Mouse (Mus musculus) MEL (cell line): ENCODE measurements around the gene Trpd52l3. TPM values are rescaled to one million over a fixed set of nuclear protein-coding genes. Genes with fewer than 3 reads are reported as not detected.
A peak's percentile ranks its signal among the peaks of the same experiment; 100 is the strongest.

Source experiments
- DNase-seq: peaks from one replicate; pipeline ENCODE4 v3.0.0; 2011; ENCODE audit warnings: low read depth, low spot score
- H3K27ac ChIP-seq: 2 replicates; pipeline ENCODE4 v1.5.1; 2012; ENCODE audit warnings: low read depth, mild to moderate bottlenecking, control low read depth, low read length, moderate library complexity; ENCODE audit not compliant: control insufficient read depth
- H3K27me3 ChIP-seq, 2 experiments: fragments of 150-350 bp in 1 of 2; sonication (generic) in 1 of 2; 2 replicates each; pipeline ENCODE4 v1.6.1; 2012; ENCODE audit warnings: low read length in 2 of 2, mild to moderate bottlenecking in 2 of 2, improper control_type of control experiment in 1 of 2, moderate library complexity in 1 of 2; ENCODE audit not compliant: insufficient read depth in 2 of 2, control insufficient read depth in 1 of 2
- H3K36me3 ChIP-seq, 2 experiments: 2 replicates each; pipeline ENCODE4 v1.6.1; 2012 to 2014; ENCODE audit warnings: low read length in 2 of 2, improper control_type of control experiment in 1 of 2, inconsistent platforms in 1 of 2, mild to moderate bottlenecking in 1 of 2; ENCODE audit not compliant: insufficient read depth in 2 of 2, control insufficient read depth in 1 of 2
- H3K4me1 ChIP-seq, 2 experiments: fragments of 150-350 bp in 1 of 2; sonication (generic) in 1 of 2; 2 replicates each; pipeline ENCODE4 v1.6.1; 2012; ENCODE audit warnings: low read length in 2 of 2, improper control_type of control experiment in 1 of 2, mild to moderate bottlenecking in 1 of 2; ENCODE audit not compliant: insufficient read depth in 2 of 2, control insufficient read depth in 1 of 2
- H3K4me3 ChIP-seq, 2 experiments: fragments of 150-350 bp in 1 of 2; sonication (generic) in 1 of 2; 2 replicates each; pipeline ENCODE4 v1.5.1; 2012; ENCODE audit warnings: low read depth in 2 of 2, low read length in 2 of 2, mild to moderate bottlenecking in 2 of 2, moderate library complexity in 2 of 2, control low read depth in 1 of 2, improper control_type of control experiment in 1 of 2; ENCODE audit not compliant: control insufficient read depth in 1 of 2, insufficient read depth in 1 of 2
- H3K79me2 ChIP-seq: 2 replicates; pipeline ENCODE4 v1.6.1; 2012; ENCODE audit warnings: mild to moderate bottlenecking, low read length, moderate library complexity; ENCODE audit not compliant: control insufficient read depth, poor library complexity, insufficient read depth
- H3K9ac ChIP-seq: 2 replicates; pipeline ENCODE4 v1.6.1; 2012; ENCODE audit warnings: low read depth, mild to moderate bottlenecking, control low read depth, low read length, moderate library complexity; ENCODE audit not compliant: control insufficient read depth, poor library complexity, severe bottlenecking
- H3K9me3 ChIP-seq: fragments of 150-350 bp; sonication (generic); replicated peaks from 2 replicates; pipeline ENCODE4 v1.6.1; 2012; ENCODE audit warnings: mild to moderate bottlenecking, low read length, improper control_type of control experiment, moderate library complexity; ENCODE audit not compliant: insufficient read depth
- CHD1 ChIP-seq: IDR thresholded peaks from 2 replicates; pipeline ENCODE4 v1.6.1; 2012; ENCODE audit warnings: low read depth, mild to moderate bottlenecking, inconsistent platforms, low read length, improper control_type of control experiment
- ETS1 ChIP-seq: IDR thresholded peaks from 2 replicates; pipeline ENCODE4 v1.6.1; 2012; ENCODE audit warnings: low read depth, mild to moderate bottlenecking, inconsistent platforms, low read length, improper control_type of control experiment, moderate library complexity
- GATA1 ChIP-seq: IDR thresholded peaks from 2 replicates; pipeline ENCODE4 v1.6.1; 2011; ENCODE audit warnings: low read depth, low read length, improper control_type of control experiment
- MAFK ChIP-seq: IDR thresholded peaks from 2 replicates; pipeline ENCODE4 v1.6.1; 2011; ENCODE audit warnings: low read depth, mild to moderate bottlenecking, low read length, improper control_type of control experiment, borderline replicate concordance
- MAX ChIP-seq: IDR thresholded peaks from 2 replicates; pipeline ENCODE4 v1.6.1; 2011; ENCODE audit warnings: low read length, improper control_type of control experiment
- MEF2A ChIP-seq: IDR thresholded peaks from 2 replicates; pipeline ENCODE4 v1.6.1; 2014; ENCODE audit warnings: low read depth, mild to moderate bottlenecking, inconsistent platforms, low read length, improper control_type of control experiment; ENCODE audit not compliant: poor library complexity, insufficient replicate concordance, severe bottlenecking; ENCODE audit errors: extremely low read depth
- MYC ChIP-seq: IDR thresholded peaks from 2 replicates; pipeline ENCODE4 v1.6.1; 2011; ENCODE audit warnings: low read depth, mild to moderate bottlenecking, low read length, improper control_type of control experiment, moderate library complexity
- RCOR1 ChIP-seq: IDR thresholded peaks from 2 replicates; pipeline ENCODE4 v1.6.1; 2012; ENCODE audit warnings: low read depth, mild to moderate bottlenecking, inconsistent platforms, low read length, improper control_type of control experiment
- SIN3A ChIP-seq: IDR thresholded peaks from 2 replicates; pipeline ENCODE4 v1.6.1; 2012; ENCODE audit warnings: low read length, improper control_type of control experiment, inconsistent platforms
- UBTF ChIP-seq: IDR thresholded peaks from 2 replicates; pipeline ENCODE4 v1.6.1; 2012; ENCODE audit warnings: low read depth, mild to moderate bottlenecking, inconsistent platforms, low read length, improper control_type of control experiment, moderate library complexity, borderline replicate concordance; ENCODE audit not compliant: insufficient read depth
- USF1 ChIP-seq: IDR thresholded peaks from 2 replicates; pipeline ENCODE4 v1.6.1; 2014; ENCODE audit warnings: low read depth, mild to moderate bottlenecking, inconsistent platforms, low read length, improper control_type of control experiment, moderate library complexity
- ZKSCAN1 ChIP-seq: IDR thresholded peaks from 2 replicates; pipeline ENCODE4 v1.6.1; 2012; ENCODE audit warnings: low read depth, mild to moderate bottlenecking, inconsistent platforms, low read length, improper control_type of control experiment, moderate library complexity
- ZMIZ1 ChIP-seq: IDR thresholded peaks from 2 replicates; pipeline ENCODE4 v1.6.1; 2012; ENCODE audit warnings: low read depth, mild to moderate bottlenecking, inconsistent platforms, low read length, improper control_type of control experiment, moderate library complexity
- ZNF384 ChIP-seq: IDR thresholded peaks from 2 replicates; pipeline ENCODE4 v1.6.1; 2012; ENCODE audit warnings: low read depth, mild to moderate bottlenecking, inconsistent platforms, low read length, improper control_type of control experiment
- polyA plus RNA-seq, 2 experiments: library from polyadenylated mRNA; stranded (reverse) in 1 of 2; unstranded in 1 of 2; fragments of >175 nt in 1 of 2; fragments of >200 nt in 1 of 2; gene quantifications; 2 replicates each; pipeline versions ENCODE4 v1.2.1 to v1.2.4; 2012; ENCODE audit warnings: low replicate concordance in 2 of 2, low read depth in 1 of 2; ENCODE audit not compliant: insufficient read length in 2 of 2, insufficient read depth in 1 of 2, missing spikeins in 1 of 2
- total RNA-seq: library from RNA; depleted of rRNA; stranded (reverse); fragments of 300-350 nt; gene quantifications from 2 replicates; pipeline ENCODE4 v1.2.3, GENCODE M21; 2012

Gene Trpd52l3
- total and polyA plus RNA-seq, 3 experiments, result not detected

DNA sequence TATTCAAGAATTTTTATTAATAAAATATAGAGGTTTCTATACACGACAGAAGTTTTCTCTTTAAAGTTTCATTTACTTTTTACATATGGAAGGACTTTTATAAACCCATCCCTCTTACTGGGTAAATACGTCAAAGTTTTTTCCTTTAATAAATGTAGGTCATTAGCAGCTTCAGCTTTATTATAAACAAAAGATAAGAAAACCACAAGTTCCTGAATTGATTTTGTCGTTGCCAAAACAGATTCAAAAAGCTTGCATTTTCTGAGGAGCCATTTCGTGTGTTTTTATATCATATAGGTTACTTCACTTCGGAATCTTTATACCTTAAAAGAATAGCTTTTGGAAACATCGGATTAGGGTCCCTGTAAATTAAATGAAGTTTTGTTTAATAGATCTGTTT, 2.0 kb upstream of the Trpd52l3 start:
- no peak for TF ChIP-seq CHD1
- TF ChIP-seq MAX, result no peak
- TF ChIP-seq MAFK, result peak; percentile 31; the same call in 1 of the 2 replicates
- TF ChIP-seq GATA1, result peak; percentile 62; the same call in 1 of the 2 replicates
- TF ChIP-seq RCOR1, result peak; percentile 99
- H3K27ac ChIP-seq, result no peak overlapping the region
- H3K9me3 ChIP-seq, result no peaks in the 10 kb centered on the region
- H3K9ac ChIP-seq, result no peak overlapping the region
- DNase-seq, result no peak
- no peaks in the 10 kb centered on the region for H3K79me2 ChIP-seq
- no peaks in the 10 kb centered on the region for H3K4me1 ChIP-seq
- H3K27me3 ChIP-seq, result peaks cover 1 to 2% of the 10 kb centered on the region in 2 experiments; a peak in 1 of 4 replicates
- no peaks in the 10 kb centered on the region for H3K36me3 ChIP-seq
- no peak overlapping the region for H3K4me3 ChIP-seq

DNA sequence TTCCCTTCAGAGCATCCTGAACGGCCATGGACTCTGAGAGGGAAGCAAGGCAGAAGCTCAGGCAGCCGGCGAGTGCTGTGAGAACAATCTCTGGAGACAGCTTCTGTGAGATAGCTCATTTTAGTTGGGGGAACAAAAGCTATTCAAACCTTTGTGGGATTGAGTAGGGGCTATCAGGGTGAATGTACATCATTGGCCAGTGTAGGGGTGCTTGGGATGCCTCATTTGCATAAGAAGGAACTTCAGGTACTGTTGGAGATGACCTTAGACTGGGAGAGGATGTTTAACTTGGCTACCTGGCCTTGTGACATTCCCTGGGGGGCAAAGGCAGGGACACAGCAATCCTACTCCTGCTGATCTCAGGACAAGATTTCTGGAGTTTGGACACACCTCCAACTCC, 2.8 kb downstream of the Trpd52l3 start:
- Histone ChIP-seq H3K36me3 (no peaks in the 10 kb centered on the region), H3K4me1 (no peaks in the 10 kb centered on the region), H3K27me3 (peaks cover 5% of the 10 kb centered on the region in 2 experiments; a peak in 3 of 4 replicates)
- TF ChIP-seq ZKSCAN1, result no peak
- TF ChIP-seq UBTF, result no peak
- TF ChIP-seq ZNF384, result no peak
- no peak for TF ChIP-seq ETS1
- TF ChIP-seq, all 39 proteins: peak for 0
- no peak for DNase-seq
- Histone ChIP-seq H3K9ac (no peak overlapping the region), H3K79me2 (no peaks in the 10 kb centered on the region), H3K4me3 (no peak overlapping the region), H3K27ac (no peak overlapping the region), H3K9me3 (no peaks in the 10 kb centered on the region)

GRCm38 (mm10) chr19:30010520-30011296, 7.1 kb downstream of the Trpd52l3 start:
- TF ChIP-seq ZMIZ1, result no peak
- no peak for TF ChIP-seq MEF2A
- TF ChIP-seq RCOR1, result no peak
- no peak for TF ChIP-seq MYC
- no peak for TF ChIP-seq ETS1
- no peak for TF ChIP-seq USF1
- TF ChIP-seq SIN3A, result no peak
- no peak for TF ChIP-seq ZNF384
- no peaks in the 10 kb centered on the region for H3K9me3 ChIP-seq
- H3K27ac ChIP-seq, result no peak overlapping the region
- H3K4me3 ChIP-seq, result no peak overlapping the region
- no peaks in the 10 kb centered on the region for H3K36me3 ChIP-seq
- H3K4me1 ChIP-seq, result peaks cover 0 to 2% of the 10 kb centered on the region in 2 experiments; a peak in 1 of 4 replicates
- DNase-seq, result no peak
- peaks cover 4 to 7% of the 10 kb centered on the region in 2 experiments; a peak in 3 of 4 replicates for H3K27me3 ChIP-seq
- H3K9ac ChIP-seq, result no peak overlapping the region
- H3K79me2 ChIP-seq, result no peaks in the 10 kb centered on the region
